Mouse (Mus musculus) lung, adult 2 months (tissue): ENCODE measurements at regions not wholly inside any gene's neighbourhood (a gene's known extent, or its start where the extent isn't known, plus 50 kb on each side); places are given as distances from the start of the nearest gene placed in this dataset.

ENCODE experiments used
- DNase-seq: peaks from one replicate; pipeline ENCODE4 v3.0.0; 2022
- H3K4me1 ChIP-seq: fragments of 200-500 bp; 2 replicates; pipeline ENCODE4 v1.6.1; 2011; ENCODE audit warnings: low read length; ENCODE audit not compliant: control insufficient read depth, insufficient read depth
- H3K4me3 ChIP-seq: fragments of 200-500 bp; replicated peaks from 2 replicates; pipeline ENCODE3; 2011; ENCODE audit warnings: low read depth, mild to moderate bottlenecking, control low read depth, low read length; ENCODE audit errors: extremely low read depth
- CTCF ChIP-seq: fragments of 200-500 bp; IDR thresholded peaks from 2 replicates; pipeline ENCODE4 v1.5.1; 2011; ENCODE audit warnings: mild to moderate bottlenecking, low read length, control low read depth; ENCODE audit not compliant: insufficient read depth
- POLR2A ChIP-seq: fragments of 200-500 bp; IDR thresholded peaks from 2 replicates; pipeline ENCODE4 v1.6.1; 2011; ENCODE audit warnings: low read depth, mild to moderate bottlenecking, control low read depth, low read length, borderline replicate concordance; ENCODE audit errors: extremely low read depth
- WGBS: fragments of 180-500 bp; shearing (Covaris S2); methylation state at CpG from one replicate; pipeline ENCODE4 v1.1.7; 2018; 5-methylcytosine and 5-hydroxymethylcytosine counted together

DNA sequence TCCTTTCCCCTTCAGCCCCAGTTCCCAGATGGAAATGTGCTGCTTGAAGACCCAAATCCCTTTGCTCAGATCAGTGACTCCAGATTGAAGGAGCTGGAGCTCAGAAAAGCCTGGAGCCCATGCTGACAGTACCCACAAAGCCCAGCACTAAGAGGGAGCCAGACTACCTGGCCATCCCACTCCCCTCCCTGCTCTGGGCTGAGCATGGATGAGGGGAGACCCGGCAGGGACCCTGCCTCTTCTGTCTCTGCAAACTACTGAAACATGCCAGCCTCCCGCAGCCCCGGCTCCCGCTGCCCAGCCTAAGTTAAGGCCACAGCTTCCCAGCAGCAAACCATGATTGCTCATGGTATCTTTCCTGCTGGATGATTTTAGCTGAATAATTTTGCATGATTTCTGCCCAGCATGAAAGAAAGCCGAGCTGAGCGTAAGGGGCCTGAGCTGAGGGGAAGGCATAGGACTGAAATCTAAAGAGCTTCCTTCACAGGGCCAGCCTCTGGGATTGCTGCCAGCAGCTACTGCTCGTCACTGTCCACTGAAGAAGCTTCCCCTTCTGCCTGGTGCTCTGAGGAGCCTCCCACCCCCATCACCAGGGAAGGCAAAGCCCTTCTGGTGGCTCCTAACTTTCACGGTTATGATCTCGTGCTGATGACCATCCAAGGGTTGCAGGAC lies 178.4 kb downstream of the Tmem132e start:
- no peak overlapping the region for H3K4me3 ChIP-seq
- TF ChIP-seq POLR2A, result no peak
- no peak for TF ChIP-seq CTCF
- 60% methylated on average over 9 of the region's 9 CpGs for WGBS
- no peak for DNase-seq
- no peaks in the 10 kb centered on the region for H3K4me1 ChIP-seq

DNA sequence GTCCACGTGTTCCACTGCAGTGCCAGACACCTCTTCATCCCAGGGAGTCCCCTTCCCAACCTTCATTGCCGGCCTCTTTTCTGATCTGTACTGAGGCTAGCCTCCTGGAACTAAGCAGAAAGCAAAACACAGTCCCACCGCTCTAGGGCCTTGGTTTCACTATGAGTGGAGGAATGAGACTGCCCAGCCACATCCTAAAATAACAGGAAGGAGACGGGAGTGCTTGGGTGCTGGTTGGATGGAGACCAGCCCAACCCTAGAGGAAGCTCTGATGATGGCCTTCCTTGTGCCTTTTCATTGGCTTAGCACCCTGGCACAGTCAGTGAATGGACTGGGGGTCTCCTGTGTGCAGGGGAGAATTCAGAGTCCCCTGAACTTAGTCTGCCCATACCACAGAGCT lies 177.4 kb downstream of the Tmem132e start:
- DNase-seq, result no peak
- 55% methylated on average over 4 of the region's 4 CpGs for WGBS
- H3K4me1 ChIP-seq, result no peaks in the 10 kb centered on the region
- TF ChIP-seq POLR2A (no peak), CTCF (no peak)
- no peak overlapping the region for H3K4me3 ChIP-seq

DNA sequence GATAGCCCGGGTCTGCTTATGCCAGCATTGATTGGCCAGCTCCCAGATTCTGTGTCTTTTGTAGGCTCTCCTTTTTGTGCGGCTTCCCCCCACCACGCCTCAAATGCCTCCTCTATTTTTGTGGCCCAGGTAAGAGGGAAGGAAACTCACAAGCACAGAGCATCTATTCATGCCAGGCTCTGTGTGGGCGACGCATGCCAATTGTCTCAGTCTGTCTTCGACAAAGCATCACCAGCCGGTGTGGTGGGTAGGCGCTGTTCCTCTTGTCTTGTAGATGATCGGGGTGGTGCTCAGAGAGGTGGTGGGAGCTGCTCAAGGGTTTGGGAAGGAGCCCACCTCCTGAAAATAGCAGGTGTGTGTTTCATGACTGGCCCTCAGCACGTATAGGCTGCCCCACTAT lies 175.5 kb downstream of the Tmem132e start:
- DNase-seq, result no peak
- WGBS, result 55% methylated on average over 10 of the region's 10 CpGs
- no peak for TF ChIP-seq CTCF
- no peak for TF ChIP-seq POLR2A
- no peaks in the 10 kb centered on the region for H3K4me1 ChIP-seq
- H3K4me3 ChIP-seq, result no peak overlapping the region

DNA sequence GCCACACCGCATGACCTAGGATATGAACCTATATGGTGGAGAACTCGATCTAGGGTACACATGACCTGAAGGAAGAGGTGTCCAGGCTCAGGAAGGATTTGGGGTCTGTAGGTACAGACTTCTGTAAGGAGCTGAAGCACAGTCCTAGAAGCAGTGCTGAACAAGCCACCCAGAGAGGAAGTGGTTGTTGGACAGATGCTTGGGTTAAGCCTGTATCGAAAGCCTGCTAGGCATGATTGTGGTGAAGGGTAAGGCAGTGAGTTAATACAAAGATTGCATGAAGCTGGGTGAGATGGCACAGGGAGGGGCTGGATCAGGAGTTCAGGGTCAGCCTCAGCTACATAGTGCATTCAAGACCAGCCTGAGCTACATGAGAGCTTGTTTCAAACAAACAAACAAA lies 153.3 kb downstream of the Tmem132e start:
- Histone ChIP-seq H3K4me3 (no peak overlapping the region), H3K4me1 (no peaks in the 10 kb centered on the region)
- 78% methylated on average over 3 of the region's 3 CpGs for WGBS
- TF ChIP-seq CTCF (no peak), POLR2A (no peak)
- DNase-seq, result no peak

DNA sequence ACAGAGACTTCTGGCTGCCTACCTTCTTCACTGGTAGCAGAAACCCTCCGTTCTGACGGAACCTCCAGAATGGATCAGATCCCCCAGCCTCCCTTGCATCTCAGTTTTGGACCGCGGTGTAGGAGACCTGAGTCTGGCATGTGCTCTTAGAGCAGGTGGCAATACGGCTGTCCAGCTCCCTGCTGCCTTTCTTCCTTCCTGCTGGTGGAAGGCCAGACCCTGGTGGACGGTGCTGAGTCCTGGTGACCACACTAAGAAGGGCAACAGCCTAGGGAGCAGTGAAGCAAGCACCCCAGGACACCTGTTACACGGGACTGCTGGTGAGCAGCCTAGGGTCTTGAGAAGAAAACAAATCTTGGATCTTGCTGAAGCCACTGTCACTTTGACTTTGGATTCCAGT lies 152.7 kb downstream of the Tmem132e start:
- 70% methylated on average over 7 of the region's 7 CpGs for WGBS
- no peak for TF ChIP-seq CTCF
- TF ChIP-seq POLR2A, result no peak
- DNase-seq, result no peak
- H3K4me3 ChIP-seq, result no peak overlapping the region
- H3K4me1 ChIP-seq, result no peaks in the 10 kb centered on the region

DNA sequence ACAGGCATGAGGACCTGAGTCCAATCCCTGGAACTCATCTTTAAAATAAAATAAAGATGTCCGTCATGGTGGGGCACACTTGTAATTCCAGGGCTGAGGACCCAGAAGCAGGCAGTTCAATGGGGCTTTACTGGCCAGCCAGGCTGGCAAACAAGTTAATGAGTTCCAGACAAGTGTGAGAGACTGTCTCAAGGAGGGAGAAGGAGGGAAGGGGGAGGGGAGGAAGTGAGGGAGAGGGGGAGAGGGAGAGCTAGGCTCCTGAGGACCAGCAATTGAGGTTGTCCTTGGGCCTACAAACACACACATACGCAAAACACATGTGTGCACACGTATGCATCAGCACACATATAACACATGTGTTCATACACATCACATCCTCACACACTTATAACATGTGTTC lies 149.2 kb downstream of the Tmem132e start:
- DNase-seq, result no peak
- TF ChIP-seq CTCF (no peak), POLR2A (no peak)
- H3K4me1 ChIP-seq, result no peaks in the 10 kb centered on the region
- WGBS, result 75% methylated on average over 3 of the region's 3 CpGs
- no peak overlapping the region for H3K4me3 ChIP-seq

DNA sequence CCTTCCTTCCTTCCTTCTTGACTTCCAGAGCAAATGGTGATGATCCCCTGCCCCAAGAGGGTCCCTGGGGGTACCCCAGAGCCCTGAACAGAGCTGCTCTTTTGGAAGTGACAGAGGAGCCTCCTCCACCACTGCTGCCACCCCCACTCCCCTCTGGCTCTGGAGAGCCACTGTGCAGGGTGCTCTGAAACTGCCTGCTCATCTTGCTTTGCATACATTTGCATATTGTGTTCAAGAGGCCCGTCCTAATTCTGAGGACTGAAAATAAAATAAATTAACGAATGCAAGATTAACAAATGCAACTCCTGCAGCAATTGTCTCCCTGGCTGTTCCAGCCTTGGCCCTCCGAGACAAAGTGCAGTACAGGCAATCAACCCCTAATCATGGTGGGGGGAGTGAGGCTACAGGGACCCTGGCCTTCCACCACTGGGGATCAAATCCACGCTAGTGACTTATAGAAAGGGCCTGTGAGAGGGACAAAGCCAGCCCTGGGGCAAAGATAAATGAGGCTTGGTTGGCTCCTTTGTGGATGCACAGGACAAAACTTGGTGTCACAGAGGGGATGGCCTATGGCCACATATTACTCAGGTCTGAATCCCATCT lies 134.6 kb downstream of the Tmem132e start:
- DNase-seq, result no peak
- TF ChIP-seq POLR2A (no peak), CTCF (no peak)
- Histone ChIP-seq H3K4me1 (no peaks in the 10 kb centered on the region), H3K4me3 (no peak overlapping the region)
- WGBS, result 44% methylated on average over 4 of the region's 4 CpGs

DNA sequence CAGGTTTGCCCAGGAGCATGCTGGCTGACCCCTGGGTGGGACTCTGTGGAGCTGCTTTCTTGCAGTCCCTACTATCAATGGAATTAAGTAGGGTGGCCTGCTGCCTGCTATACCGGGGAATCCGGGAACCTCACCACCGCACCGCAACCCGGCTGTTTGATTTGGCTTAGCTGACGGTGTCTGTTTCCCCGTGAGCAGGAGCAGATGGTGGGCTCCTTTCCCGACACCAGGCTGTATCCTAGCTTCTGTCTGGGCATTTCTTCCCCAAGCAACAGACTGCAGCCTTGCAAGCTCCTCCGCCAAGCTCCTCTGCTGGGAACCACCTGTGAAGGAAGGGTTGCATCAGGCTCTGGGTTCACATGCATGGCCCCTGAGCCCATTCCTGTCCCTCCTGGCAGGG lies 132.7 kb downstream of the Tmem132e start:
- H3K4me3 ChIP-seq, result no peak overlapping the region
- WGBS, result 57% methylated on average over 9 of the region's 9 CpGs
- no peak for DNase-seq
- no peaks in the 10 kb centered on the region for H3K4me1 ChIP-seq
- no peak for TF ChIP-seq CTCF
- no peak for TF ChIP-seq POLR2A

DNA sequence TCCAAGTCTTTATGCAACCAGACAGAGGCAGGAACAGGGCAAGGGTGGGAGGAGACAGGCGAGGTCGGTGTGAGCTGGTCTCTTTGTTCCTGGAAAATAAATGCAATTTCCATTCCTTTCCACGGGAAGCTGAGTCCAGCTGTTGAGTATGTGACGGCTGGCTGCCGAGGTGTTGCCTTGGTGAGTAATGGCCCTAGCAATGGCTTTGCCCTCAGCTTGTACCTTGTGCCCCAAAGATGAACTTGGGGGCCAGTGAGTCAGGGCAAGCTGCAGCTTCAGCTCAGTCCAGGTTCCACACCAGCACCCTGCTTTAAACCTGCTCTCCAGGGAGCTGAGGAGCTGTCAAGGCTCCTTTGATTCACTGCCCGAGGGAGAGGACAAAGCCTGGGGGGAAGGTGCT lies 130.0 kb downstream of the Tmem132e start:
- DNase-seq, result no peak
- 16% methylated on average over 6 of the region's 6 CpGs for WGBS
- Histone ChIP-seq H3K4me3 (no peak overlapping the region), H3K4me1 (no peaks in the 10 kb centered on the region)
- no peak for TF ChIP-seq POLR2A
- no peak for TF ChIP-seq CTCF

DNA sequence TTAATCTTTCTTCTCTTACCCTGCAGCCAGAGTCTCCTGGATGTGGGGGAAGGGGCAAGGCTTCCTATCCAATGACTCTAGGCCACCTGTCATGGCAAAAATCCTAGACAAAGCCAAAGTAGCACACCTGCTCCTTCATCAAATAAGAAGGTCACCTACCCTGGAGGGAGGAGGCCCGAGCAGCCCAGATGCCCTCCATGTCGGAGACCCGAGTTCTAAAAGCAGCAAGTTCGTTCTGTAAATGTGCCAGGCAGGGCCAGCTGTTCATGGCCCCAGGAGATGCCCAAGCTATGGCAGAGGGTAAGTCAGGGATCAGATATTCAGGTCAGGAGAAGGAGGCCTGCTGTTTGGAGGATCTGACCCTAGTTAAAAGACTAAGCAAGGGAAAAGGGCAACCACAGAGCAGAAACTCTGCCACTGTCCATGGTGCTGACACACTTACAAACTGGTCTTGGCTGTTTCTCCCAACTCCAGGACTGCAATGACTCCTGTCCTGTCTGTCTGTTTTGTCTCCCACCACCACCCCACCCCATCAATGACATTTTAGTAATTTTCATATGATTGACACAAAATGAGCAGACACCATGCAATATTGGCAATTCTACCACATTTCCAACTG lies 125.9 kb downstream of the Tmem132e start:
- WGBS, result 88% methylated on average over 4 of the region's 4 CpGs
- H3K4me1 ChIP-seq, result no peaks in the 10 kb centered on the region
- no peak for DNase-seq

More for the DNA sequence above, 125.9 kb downstream of the Tmem132e start:
- no peak for TF ChIP-seq CTCF
- no peak for TF ChIP-seq POLR2A
- H3K4me3 ChIP-seq, result no peak overlapping the region
